Comparison of ENCODE assay signal across 8 mouse cellular contexts in the genomic region with DNA sequence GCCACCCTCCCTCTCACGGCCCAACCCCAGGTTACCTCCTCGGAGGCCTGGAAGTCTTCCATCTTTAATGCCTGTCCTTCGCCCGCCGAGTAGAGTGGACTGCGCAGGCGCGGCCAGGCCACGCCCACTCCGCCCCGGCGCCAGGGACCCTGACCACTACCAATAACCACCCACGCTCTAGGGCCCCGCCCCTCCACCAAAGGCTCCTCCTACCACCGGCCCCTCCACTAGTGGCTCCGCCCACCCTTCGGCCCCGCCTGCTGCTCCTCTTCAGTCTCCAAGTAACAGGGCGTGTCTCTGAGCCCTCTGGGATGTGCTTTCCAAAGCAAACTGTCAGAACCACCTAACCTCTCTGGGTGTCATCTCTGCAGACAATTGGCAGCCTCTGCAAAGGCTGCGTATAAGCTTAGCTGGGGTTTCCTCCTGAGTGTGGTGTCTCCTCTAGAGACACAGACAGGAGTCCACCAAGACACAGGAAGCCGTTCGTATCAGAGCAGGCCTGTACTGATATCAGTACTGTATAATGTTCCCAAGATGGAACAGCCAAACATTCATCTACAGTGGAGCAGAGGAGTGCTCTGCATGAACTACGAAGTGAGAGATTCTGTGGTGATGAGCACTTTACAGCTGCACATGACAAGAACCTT. TPM values are rescaled to one million over a fixed set of nuclear protein-coding genes. Genes with fewer than 3 reads are reported as not detected.
DNase-seq lines count a peak whose midpoint lies in the region; ATAC-seq and TF ChIP-seq lines count a peak whose summit lies in the region.
"Not testable (repeated sequence)": the region's sequence is repeated elsewhere in the genome, so short reads cannot be mapped to it uniquely, and the experiment has no call there.

A gene (minus strand): TSS at position 162 of the 647 bp plus-strand sequence.

- peak within 1 kb of the TSS; percentile 59 for H3K4me2 ChIP-seq in forebrain, embryonic 12.5 days
- H3K4me2 ChIP-seq in heart, postnatal 0 days (ENCODE audit: low read depth, low read length) = peak within 1 kb of the TSS; percentile 61
- peak within 1 kb of the TSS; percentile 78 for H3K4me2 ChIP-seq in liver, embryonic 15.5 days
- peak within 1 kb of the TSS; percentile 35 for H3K4me2 ChIP-seq in neural tube, embryonic 11.5 days (ENCODE audit: low read depth)
- H3K4me2 ChIP-seq in stomach, embryonic 16.5 days (ENCODE audit: low read depth, low read length) = peak within 1 kb of the TSS; percentile 59

- H3K27ac ChIP-seq in ES-Bruce4 (ENCODE audit: insufficient read depth, low read length); forebrain, embryonic 12.5 days; heart, postnatal 0 days (ENCODE audit: low read depth); liver, embryonic 15.5 days (replicated peaks); neural tube, embryonic 11.5 days (ENCODE audit: low read depth, low read length); stomach, embryonic 16.5 days (ENCODE audit: low read length): not testable (repeated sequence)

- not testable (repeated sequence) for TF ChIP-seq EP300 in ES-Bruce4 (IDR thresholded peaks at IDR 0.05; ENCODE audit: insufficient read depth, low read depth, low read length); heart, postnatal 0 days (IDR thresholded peaks at IDR 0.05; ENCODE audit: low read depth)

- not testable (repeated sequence) for TF ChIP-seq CTCF in ES-Bruce4 (IDR thresholded peaks at IDR 0.05; ENCODE audit: low read depth, low read length); heart, postnatal 0 days (IDR thresholded peaks at IDR 0.05; ENCODE audit: low read depth)

- not testable (repeated sequence) for H3K9ac ChIP-seq in ES-Bruce4 (ENCODE audit: low read depth, poor library complexity, severe bottlenecking); heart, postnatal 0 days (replicated peaks; ENCODE audit: low read depth, low read length); neural tube, embryonic 11.5 days (ENCODE audit: low read length); stomach, embryonic 16.5 days (ENCODE audit: low read length)
- H3K9ac ChIP-seq in forebrain, embryonic 12.5 days = peak within 1 kb of the TSS; percentile 38; the same call in 1 of the 2 replicates
- peak within 1 kb of the TSS; percentile 45 for H3K9ac ChIP-seq in liver, embryonic 15.5 days

- not testable (repeated sequence) for H3K4me1 ChIP-seq in ES-Bruce4 (ENCODE audit: control insufficient read depth, insufficient read depth, low read length); forebrain, embryonic 12.5 days; heart, postnatal 0 days (ENCODE audit: control insufficient read depth, insufficient read depth); liver, embryonic 15.5 days (replicated peaks); neural tube, embryonic 11.5 days (ENCODE audit: control insufficient read depth, insufficient read depth, low read length); stomach, embryonic 16.5 days (ENCODE audit: control insufficient read depth, insufficient read depth, low read length)

- not testable (repeated sequence) for TF ChIP-seq POLR2A in ES-Bruce4 (IDR thresholded peaks at IDR 0.05; ENCODE audit: insufficient read depth, low read length)

- WGBS in forebrain, embryonic 12.5 days = 11% methylated on average over 23 of the region's 23 CpGs
- WGBS in heart, postnatal 0 days = 7% methylated on average over 23 of the region's 23 CpGs
- WGBS in liver, embryonic 15.5 days (ENCODE audit: insufficient replicate concordance) = 5% methylated on average over 23 of the region's 23 CpGs
- WGBS in neural tube, embryonic 11.5 days = 11% methylated on average over 23 of the region's 23 CpGs
- WGBS in stomach, embryonic 16.5 days = 10% methylated on average over 23 of the region's 23 CpGs

- H3K4me3 ChIP-seq in ES-Bruce4 (ENCODE audit: low read depth, low read length) = peak within 1 kb of the TSS; percentile 58
- peak within 1 kb of the TSS; percentile 46 for H3K4me3 ChIP-seq in forebrain, embryonic 12.5 days (replicated peaks)
- peak within 1 kb of the TSS; percentile 45 for H3K4me3 ChIP-seq in heart, postnatal 0 days (ENCODE audit: low read depth, low read length)
- H3K4me3 ChIP-seq in liver, embryonic 15.5 days (replicated peaks) = peak within 1 kb of the TSS; percentile 60
- peak within 1 kb of the TSS; percentile 33 for H3K4me3 ChIP-seq in neural tube, embryonic 11.5 days (ENCODE audit: low read depth, low read length)
- peak within 1 kb of the TSS; percentile 43 for H3K4me3 ChIP-seq in stomach, embryonic 16.5 days (replicated peaks; ENCODE audit: low read length)

- not testable (repeated sequence) for H3K27me3 ChIP-seq in ES-Bruce4 (ENCODE audit: control insufficient read depth, insufficient read depth, low read length, poor library complexity, severe bottlenecking); forebrain, embryonic 12.5 days; heart, postnatal 0 days (ENCODE audit: control insufficient read depth, insufficient read depth, low read length); liver, embryonic 15.5 days; neural tube, embryonic 11.5 days (ENCODE audit: control insufficient read depth, insufficient read depth, low read length); stomach, embryonic 16.5 days (ENCODE audit: control insufficient read depth, insufficient read depth, low read length)

- H3K36me3 ChIP-seq in ES-Bruce4 (ENCODE audit: control insufficient read depth, insufficient read depth, low read length, poor library complexity, severe bottlenecking); forebrain, embryonic 12.5 days (replicated peaks); heart, postnatal 0 days (replicated peaks; ENCODE audit: control insufficient read depth, insufficient read depth, low read length); liver, embryonic 15.5 days (replicated peaks); neural tube, embryonic 11.5 days (ENCODE audit: control insufficient read depth, insufficient read depth, low read length); stomach, embryonic 16.5 days (ENCODE audit: control insufficient read depth, insufficient read depth, low read length): not testable (repeated sequence)

- ATAC-seq in forebrain, embryonic 12.5 days (ENCODE audit: low FRiP score) = peak; percentile 96
- ATAC-seq in heart, postnatal 0 days (ENCODE audit: insufficient read depth, low read depth) = peak; percentile 97
- ATAC-seq in liver, embryonic 15.5 days (ENCODE audit: insufficient read depth) = peak; percentile 87
- peak; percentile 90 for ATAC-seq in neural tube, embryonic 11.5 days (ENCODE audit: insufficient read depth, low FRiP score, low TSS enrichment)
- peak; percentile 96 for ATAC-seq in stomach, embryonic 16.5 days (ENCODE audit: insufficient read depth, low FRiP score)

- peak; percentile 76 for DNase-seq in c-Kit-positive CD71-positive TER-119-positive erythroid progenitor cells, embryonic 14.5 days (ENCODE audit: low spot score)
- peak; percentile 75 for DNase-seq in heart, postnatal 0 days (ENCODE audit: low spot score)
- DNase-seq in kidney, postnatal 4 days = peak; percentile 99
- peak; percentile 98 for DNase-seq in neural tube, embryonic 11.5 days (ENCODE audit: low spot score)

- H3K9me3 ChIP-seq in ES-Bruce4 (replicated peaks; ENCODE audit: control insufficient read depth, insufficient read depth, low read length, poor library complexity, severe bottlenecking); forebrain, embryonic 12.5 days; heart, postnatal 0 days (replicated peaks; ENCODE audit: control insufficient read depth, low read length); liver, embryonic 15.5 days (replicated peaks); neural tube, embryonic 11.5 days (ENCODE audit: control insufficient read depth, low read length); stomach, embryonic 16.5 days (replicated peaks; ENCODE audit: control insufficient read depth, low read length): not testable (repeated sequence)

RNA-seq across cellular contexts. Expression of the gene that starts here (rescaled TPM):
- 4.9 and 5.9 TPM in 2 replicates for polyA plus RNA-seq in ES-Bruce4 (2011; ENCODE audit: insufficient read depth, insufficient read length, low read depth, missing spikeins)
- polyA plus RNA-seq in forebrain, embryonic 12.5 days (2016; fragmentation: Nextera tagmentation; extraction: Ambion mirVana) = 34.4 and 35.5 TPM in 2 replicates
- 3.9 and 6.0 TPM in 2 replicates for total RNA-seq in heart, postnatal 0 days (2014; rRNA removed; ENCODE audit: low replicate concordance)
- polyA plus RNA-seq in heart, postnatal 0 days (2015; fragmentation: Nextera tagmentation; extraction: Ambion mirVana) = 6.6 and 7.7 TPM in 2 replicates
- 5.5 and 5.6 TPM in 2 replicates for polyA plus RNA-seq in liver, embryonic 15.5 days (2015; fragmentation: Nextera tagmentation; extraction: Ambion mirVana)
- 33.0 and 34.2 TPM in 2 replicates for polyA plus RNA-seq in neural tube, embryonic 11.5 days (2014; fragmentation: Nextera tagmentation; extraction: Ambion mirVana)
- 13.1 and 13.8 TPM in 2 replicates for polyA plus RNA-seq in stomach, embryonic 16.5 days (2015; fragmentation: Nextera tagmentation; extraction: Ambion mirVana)
